Mouse (Mus musculus) embryonic fibroblast, embryonic 13.5 days (primary cell): ENCODE data around the gene Efna2.

Experiments used
- CTCF ChIP-seq: IDR thresholded peaks from 2 replicates; pipeline ENCODE4 v1.5.1; 2011; ENCODE audit warnings: mild to moderate bottlenecking, control low read depth, low read length, moderate library complexity, borderline replicate concordance; ENCODE audit not compliant: insufficient read depth
- POLR2A ChIP-seq: IDR thresholded peaks from 2 replicates; pipeline ENCODE4 v1.6.1; 2011; ENCODE audit warnings: low read depth, mild to moderate bottlenecking, control low read depth, low read length, moderate library complexity

GRCm38 (mm10) chr10:80169651-80170050 lies 9.6 kb upstream of the Efna2 start:
- TF ChIP-seq CTCF (no peak), POLR2A (no peak)
